11 mouse cellular contexts compared by ENCODE assay signal in the genomic region with DNA sequence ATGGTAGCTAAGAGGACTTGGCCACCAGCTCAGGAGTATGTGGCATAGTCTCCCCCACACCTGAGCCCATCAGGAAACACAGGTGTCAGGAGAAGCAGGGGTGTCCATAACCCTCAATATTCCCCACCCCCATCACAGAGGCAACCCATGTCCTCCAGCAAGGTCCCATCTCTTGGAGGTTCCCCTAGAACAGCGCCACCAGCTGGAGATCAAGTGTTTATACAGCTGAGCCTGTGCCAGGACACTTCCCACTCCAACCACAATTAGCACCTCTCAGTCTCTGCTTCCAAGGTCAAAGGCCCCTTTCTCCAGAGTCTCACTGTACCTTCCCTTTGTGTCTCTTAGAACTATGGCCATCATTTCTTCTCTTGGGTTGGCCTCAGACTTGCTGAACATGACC.
"Had no signal": no experiment of that assay in that cellular context is flagged by ENCODE, and none has a peak within 500 bp of the region (broad histone marks: within the 10 kb centered on the region; RNA-seq: fewer than 3 reads in every experiment).

No protein-coding gene starts in this region.

- H3K27ac ChIP-seq: limb, embryonic 13.5 days; liver, embryonic 14.5 days; midbrain, embryonic 12.5 days; stomach, embryonic 15.5 days had no signal

- DNase-seq: kidney, adult 8-10 months; kidney, postnatal 25 days; layer of hippocampus, adult 9-11 months; lung, adult 18-20 months; right cerebral cortex, postnatal 14 days; thymus, adult 18-20 months; thymus, postnatal 14 days had no signal

- H3K27me3 ChIP-seq: midbrain, embryonic 12.5 days; stomach, embryonic 15.5 days had no signal

- H3K9me3 ChIP-seq: midbrain, embryonic 12.5 days; stomach, embryonic 15.5 days had no signal

- H3K4me2 ChIP-seq: limb, embryonic 13.5 days; midbrain, embryonic 12.5 days; stomach, embryonic 15.5 days had no signal

- H3K4me1 ChIP-seq: midbrain, embryonic 12.5 days; stomach, embryonic 15.5 days had no signal

- H3K36me3 ChIP-seq: limb, embryonic 13.5 days; midbrain, embryonic 12.5 days; stomach, embryonic 15.5 days had no signal

- H3K4me3 ChIP-seq: limb, embryonic 13.5 days; midbrain, embryonic 12.5 days; stomach, embryonic 15.5 days had no signal

- H3K9ac ChIP-seq: limb, embryonic 13.5 days; liver, embryonic 14.5 days; midbrain, embryonic 12.5 days; stomach, embryonic 15.5 days had no signal
